Mouse (Mus musculus) hindbrain, embryonic 13.5 days (tissue): ENCODE results near the gene Bmf. TPM values are rescaled to one million over a fixed set of nuclear protein-coding genes. Genes with fewer than 3 reads are reported as not detected.

Experiments used
- ATAC-seq: fragments of 200-750 bp; cut with Nextera tagmentation; 2 replicates; pipeline ENCODE4 v1.8.0; 2017; ENCODE audit warnings: moderate TSS enrichment; ENCODE audit not compliant: low FRiP score
- H3K27ac ChIP-seq: fragments of 300-500 bp; sonication (generic); 2 replicates; pipeline ENCODE4 v1.5.1; 2015; ENCODE audit warnings: inconsistent platforms, mild to moderate bottlenecking, moderate library complexity
- H3K27me3 ChIP-seq: fragments of 300-500 bp; sonication (generic); 2 replicates; pipeline ENCODE4 v1.6.1; 2015; ENCODE audit warnings: mild to moderate bottlenecking, inconsistent platforms
- H3K36me3 ChIP-seq: fragments of 300-500 bp; sonication (generic); 2 replicates; pipeline ENCODE4 v1.6.1; 2015; ENCODE audit warnings: mild to moderate bottlenecking, inconsistent platforms
- H3K4me1 ChIP-seq: fragments of 300-500 bp; sonication (generic); replicated peaks from 2 replicates; pipeline ENCODE4 v1.6.1; 2015; ENCODE audit warnings: inconsistent platforms
- H3K4me2 ChIP-seq: fragments of 300-500 bp; sonication (generic); 2 replicates; pipeline ENCODE4 v1.6.1; 2015; ENCODE audit warnings: inconsistent platforms, mild to moderate bottlenecking, moderate library complexity
- H3K4me3 ChIP-seq: fragments of 300-500 bp; sonication (generic); 2 replicates; pipeline ENCODE4 v1.5.1; 2015; ENCODE audit warnings: mild to moderate bottlenecking, inconsistent platforms
- H3K9ac ChIP-seq: fragments of 300-500 bp; sonication (generic); 2 replicates; pipeline ENCODE4 v1.6.1; 2015; ENCODE audit warnings: mild to moderate bottlenecking, inconsistent platforms
- H3K9me3 ChIP-seq: fragments of 300-500 bp; sonication (generic); 2 replicates; pipeline ENCODE4 v1.6.1; 2016; ENCODE audit warnings: inconsistent platforms
- WGBS: fragments of 180-500 bp; shearing (Covaris S2); methylation state at CpG from one replicate; pipeline ENCODE4 v1.1.7; 2015; 5-methylcytosine and 5-hydroxymethylcytosine counted together
- polyA plus RNA-seq: library from polyadenylated mRNA; unstranded; fragments of >200 nt; fragmentation: Nextera tagmentation; extraction: Ambion mirVana; gene quantifications from 2 replicates; pipeline ENCODE4 v1.2.1, GENCODE M21; 2015

Bmf gene
- polyA plus RNA-seq, 1 experiment from 2014 or later = 4.7 TPM

DNA sequence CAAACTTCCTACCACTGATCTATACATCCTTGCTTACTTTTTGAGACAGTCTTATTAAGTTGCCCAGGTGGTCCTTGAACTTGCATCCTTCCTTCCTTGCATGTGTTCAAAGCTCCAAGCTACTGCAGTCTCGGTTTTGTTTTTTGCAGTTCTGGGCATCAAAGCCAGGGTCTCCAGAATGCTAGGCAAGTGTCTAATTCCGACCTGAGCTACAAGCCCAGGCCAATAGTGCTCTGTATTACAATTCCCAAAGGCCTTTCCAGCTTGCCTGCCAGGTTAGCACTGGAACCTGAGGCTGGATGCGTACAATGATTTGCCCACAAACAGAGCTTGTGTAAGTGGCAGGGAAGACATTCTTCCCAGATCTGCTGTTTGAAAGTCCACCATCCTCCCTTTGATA lies 7.8 kb downstream of the Bmf start:
- Histone ChIP-seq H3K4me1 (peaks cover 62% of the 10 kb centered on the region), H3K9ac (no peak overlapping the region), H3K4me3 (no peak overlapping the region), H3K4me2 (no peak overlapping the region), H3K36me3 (peaks cover 4% of the 10 kb centered on the region; the same call in 1 of the 2 replicates), H3K27me3 (peaks cover 2% of the 10 kb centered on the region; the same call in 1 of the 2 replicates), H3K9me3 (no peaks in the 10 kb centered on the region), H3K27ac (no peak overlapping the region)
- WGBS = 81% methylated on average over 3 of the region's 3 CpGs
- ATAC-seq = no peak

DNA sequence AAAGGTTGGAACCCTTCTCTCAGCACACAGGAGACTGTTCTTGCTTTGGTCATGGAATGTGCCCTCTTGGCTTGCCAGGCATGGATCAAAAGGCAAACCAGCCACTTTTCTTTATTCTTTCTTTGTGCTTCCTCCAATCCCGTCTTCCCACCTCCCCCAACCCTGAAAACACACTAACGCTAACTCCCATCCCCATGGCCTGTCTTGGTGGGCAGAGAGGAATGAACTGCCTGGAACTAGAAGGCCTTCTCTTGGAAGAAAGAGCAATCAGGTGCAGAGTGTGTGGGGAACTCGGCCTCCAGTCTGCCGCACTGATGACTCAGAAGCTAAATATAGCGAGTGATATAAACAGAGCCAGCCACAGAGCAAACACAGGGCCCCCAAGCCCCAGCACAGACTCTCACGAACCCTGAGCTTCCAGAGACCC lies 8.8 kb downstream of the Bmf start:
- H3K4me2 ChIP-seq = no peak overlapping the region
- H3K9ac ChIP-seq = no peak overlapping the region
- H3K4me1 ChIP-seq = peaks cover 58% of the 10 kb centered on the region
- 47% methylated on average over 6 of the region's 6 CpGs for WGBS
- H3K36me3 ChIP-seq = peaks cover 4% of the 10 kb centered on the region; the same call in 1 of the 2 replicates
- no peak for ATAC-seq
- H3K4me3 ChIP-seq = no peak overlapping the region
- H3K27me3 ChIP-seq = no peaks in the 10 kb centered on the region
- peak overlapping the region; percentile 35; the same call in 1 of the 2 replicates for H3K27ac ChIP-seq
- H3K9me3 ChIP-seq = no peaks in the 10 kb centered on the region

DNA sequence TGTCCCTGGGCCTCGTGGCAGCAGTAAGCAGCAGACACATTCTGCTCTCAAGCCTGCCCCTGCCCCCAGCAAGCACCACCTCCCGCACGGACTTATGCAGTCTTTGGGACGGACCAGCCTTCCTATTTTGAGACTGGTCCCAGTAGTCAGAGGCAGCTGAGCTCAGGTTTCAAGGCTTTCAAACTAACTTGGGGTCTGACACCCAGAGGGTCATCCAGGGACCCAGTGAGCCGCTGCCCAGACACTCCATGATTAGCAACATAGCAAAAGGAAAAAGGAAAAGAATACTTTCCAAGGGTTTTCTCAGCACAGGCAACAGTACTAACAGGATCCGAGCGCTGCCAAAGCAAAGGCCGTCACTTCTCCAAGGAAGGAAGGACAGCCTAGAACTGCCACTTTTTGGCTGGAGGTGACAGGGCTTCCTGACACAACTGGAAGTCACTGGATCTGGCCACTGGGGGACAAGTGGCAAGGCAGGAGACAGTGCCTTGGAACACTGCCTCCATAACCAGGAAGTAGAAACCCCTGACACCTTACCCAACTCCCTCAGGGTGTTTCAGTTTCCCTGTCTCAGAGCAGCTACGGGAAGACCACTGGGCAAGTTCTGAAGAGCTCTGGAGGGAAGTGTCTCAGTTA lies 9.5 kb downstream of the Bmf start:
- peak overlapping the region; percentile 35 for H3K27ac ChIP-seq
- peaks cover 51% of the 10 kb centered on the region for H3K4me1 ChIP-seq
- no peak overlapping the region for H3K4me2 ChIP-seq
- ATAC-seq = no peak
- H3K4me3 ChIP-seq = no peak overlapping the region
- no peak overlapping the region; the same call in 1 of the 2 replicates for H3K9ac ChIP-seq
- H3K9me3 ChIP-seq = no peaks in the 10 kb centered on the region
- peaks cover 4% of the 10 kb centered on the region; the same call in 1 of the 2 replicates for H3K36me3 ChIP-seq
- 46% methylated on average over 9 of the region's 9 CpGs for WGBS
- H3K27me3 ChIP-seq = no peaks in the 10 kb centered on the region

DNA sequence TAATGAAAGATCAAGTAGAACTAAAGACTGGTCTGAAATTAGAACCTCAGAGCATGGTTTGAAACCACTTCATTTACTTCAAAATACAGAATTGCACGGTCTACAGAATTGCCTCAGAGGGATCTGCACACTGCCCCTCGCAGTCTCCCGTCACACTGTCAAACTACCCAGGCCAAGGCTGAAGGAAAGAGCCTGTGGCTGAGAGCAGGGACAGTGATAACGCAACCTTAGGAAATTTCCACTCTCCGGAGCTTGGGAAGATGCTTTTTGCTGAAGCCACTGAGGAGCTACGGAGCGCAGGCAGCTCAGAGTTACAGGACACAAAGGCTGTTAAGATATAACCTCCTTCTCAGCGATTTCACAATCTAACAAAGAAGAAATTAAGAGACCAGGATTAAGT lies 10.4 kb downstream of the Bmf start:
- no peaks in the 10 kb centered on the region for H3K27me3 ChIP-seq
- no peak for ATAC-seq
- peaks cover 4% of the 10 kb centered on the region; the same call in 1 of the 2 replicates for H3K36me3 ChIP-seq
- H3K27ac ChIP-seq = peak overlapping the region; percentile 26; the same call in 1 of the 2 replicates
- H3K4me2 ChIP-seq = no peak overlapping the region
- no peak overlapping the region for H3K4me3 ChIP-seq
- H3K4me1 ChIP-seq = peaks cover 44% of the 10 kb centered on the region
- no peaks in the 10 kb centered on the region for H3K9me3 ChIP-seq
- H3K9ac ChIP-seq = no peak overlapping the region
- WGBS = 78% methylated on average over 8 of the region's 8 CpGs

DNA sequence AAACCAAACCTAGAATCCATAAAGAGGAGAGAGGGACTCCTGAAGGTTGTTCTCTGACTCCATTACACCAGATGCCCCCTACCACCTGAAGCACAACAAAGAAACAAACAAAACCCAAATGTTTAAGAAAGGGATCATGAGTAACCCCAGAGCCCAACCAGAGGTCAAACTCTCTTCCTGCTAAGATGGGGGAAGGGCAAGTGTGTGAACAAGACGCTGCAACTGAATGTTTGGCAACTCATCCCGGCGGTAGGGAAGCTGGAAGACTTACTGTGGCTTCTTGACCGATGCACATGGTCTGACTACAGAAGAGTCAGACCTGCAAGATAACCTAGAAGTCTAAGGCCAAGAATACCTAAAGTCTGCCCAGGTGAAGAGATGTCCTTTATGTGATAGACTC lies 12.3 kb downstream of the Bmf start:
- H3K4me2 ChIP-seq = no peak overlapping the region
- H3K4me3 ChIP-seq = no peak overlapping the region
- no peak overlapping the region for H3K27ac ChIP-seq
- H3K9me3 ChIP-seq = no peaks in the 10 kb centered on the region
- peaks cover 4% of the 10 kb centered on the region; the same call in 1 of the 2 replicates for H3K36me3 ChIP-seq
- ATAC-seq = no peak
- 57% methylated on average over 4 of the region's 4 CpGs for WGBS
- peaks cover 45% of the 10 kb centered on the region for H3K4me1 ChIP-seq
- no peaks in the 10 kb centered on the region for H3K27me3 ChIP-seq
- no peak overlapping the region for H3K9ac ChIP-seq

DNA sequence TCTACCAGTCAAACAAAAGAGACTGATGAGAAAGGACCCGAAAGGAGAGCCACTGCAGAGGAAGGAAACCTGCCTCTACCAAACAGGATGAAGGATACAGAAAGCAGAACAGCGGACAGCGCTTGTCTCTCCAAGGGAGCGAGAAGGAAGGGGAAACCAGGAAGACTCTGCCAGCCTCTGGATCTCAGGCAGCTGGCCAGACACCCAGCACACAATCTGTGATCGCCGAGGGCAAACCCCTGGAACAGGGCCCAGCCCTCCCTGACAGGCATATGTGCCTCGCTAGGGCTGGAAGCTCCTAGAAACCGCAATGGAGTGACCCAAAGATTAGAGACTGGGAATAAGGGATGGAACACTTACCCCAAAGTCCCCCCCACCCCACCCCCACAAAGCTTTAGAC lies 12.9 kb downstream of the Bmf start:
- Histone ChIP-seq H3K4me1 (peaks cover 51% of the 10 kb centered on the region), H3K36me3 (peaks cover 4% of the 10 kb centered on the region; the same call in 1 of the 2 replicates), H3K4me3 (no peak overlapping the region), H3K9ac (no peak overlapping the region), H3K27ac (no peak overlapping the region), H3K4me2 (no peak overlapping the region), H3K27me3 (no peaks in the 10 kb centered on the region), H3K9me3 (no peaks in the 10 kb centered on the region)
- 66% methylated on average over 8 of the region's 8 CpGs for WGBS
- no peak for ATAC-seq

DNA sequence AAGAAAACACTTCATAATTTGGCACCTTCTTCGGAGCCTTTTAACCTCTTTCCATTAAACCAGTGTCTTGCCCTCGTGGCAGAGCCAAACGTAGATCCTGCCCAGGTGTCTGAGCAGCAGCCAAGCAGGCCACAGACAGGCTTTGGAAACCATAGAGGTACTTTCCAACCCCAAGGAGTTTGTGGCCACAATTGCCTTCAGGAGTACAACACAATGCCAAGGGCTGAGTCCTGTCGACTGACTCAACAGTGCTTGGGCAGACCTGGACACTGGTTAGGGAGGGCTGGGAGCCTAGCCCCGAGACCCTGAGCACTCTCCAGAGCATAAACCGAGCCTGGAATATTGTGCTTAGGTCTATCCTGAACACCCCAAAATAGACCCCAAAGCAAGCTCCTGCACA lies 13.4 kb downstream of the Bmf start:
- H3K4me1 ChIP-seq = peaks cover 54% of the 10 kb centered on the region
- 88% methylated on average over 6 of the region's 6 CpGs for WGBS
- H3K4me2 ChIP-seq = no peak overlapping the region
- no peak overlapping the region for H3K27ac ChIP-seq
- H3K27me3 ChIP-seq = no peaks in the 10 kb centered on the region
- H3K9me3 ChIP-seq = no peaks in the 10 kb centered on the region
- no peak for ATAC-seq
- H3K4me3 ChIP-seq = no peak overlapping the region
- H3K36me3 ChIP-seq = peaks cover 4% of the 10 kb centered on the region; the same call in 1 of the 2 replicates
- H3K9ac ChIP-seq = no peak overlapping the region

DNA sequence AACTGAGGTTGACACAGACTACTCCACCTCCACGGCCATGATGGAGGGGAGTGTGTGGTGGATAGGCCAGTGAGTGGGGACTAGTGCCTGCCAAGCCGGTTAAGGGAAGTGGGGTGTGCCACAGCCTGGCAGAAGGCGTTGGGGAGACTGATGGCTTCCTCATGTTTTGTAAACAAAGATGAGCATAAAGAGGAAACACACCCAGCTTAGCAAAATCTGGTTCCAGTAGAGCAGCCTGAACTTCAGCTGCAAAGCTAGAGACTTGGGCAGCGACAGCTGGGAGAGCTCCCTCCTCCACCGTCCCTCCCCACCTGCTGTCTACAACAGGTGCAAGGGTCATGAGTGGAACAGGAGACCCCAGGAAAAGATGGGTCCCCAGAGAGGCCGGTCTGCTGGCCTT lies 15.5 kb downstream of the Bmf start:
- H3K9ac ChIP-seq = no peak overlapping the region; the same call in 1 of the 2 replicates
- H3K36me3 ChIP-seq = peaks cover 4% of the 10 kb centered on the region; the same call in 1 of the 2 replicates
- H3K4me1 ChIP-seq = peaks cover 58% of the 10 kb centered on the region
- no peaks in the 10 kb centered on the region for H3K9me3 ChIP-seq
- no peak for ATAC-seq
- H3K4me2 ChIP-seq = no peak overlapping the region
- 55% methylated on average over 6 of the region's 6 CpGs for WGBS
- H3K4me3 ChIP-seq = no peak overlapping the region
- H3K27me3 ChIP-seq = no peaks in the 10 kb centered on the region
- H3K27ac ChIP-seq = peak overlapping the region; percentile 84

DNA sequence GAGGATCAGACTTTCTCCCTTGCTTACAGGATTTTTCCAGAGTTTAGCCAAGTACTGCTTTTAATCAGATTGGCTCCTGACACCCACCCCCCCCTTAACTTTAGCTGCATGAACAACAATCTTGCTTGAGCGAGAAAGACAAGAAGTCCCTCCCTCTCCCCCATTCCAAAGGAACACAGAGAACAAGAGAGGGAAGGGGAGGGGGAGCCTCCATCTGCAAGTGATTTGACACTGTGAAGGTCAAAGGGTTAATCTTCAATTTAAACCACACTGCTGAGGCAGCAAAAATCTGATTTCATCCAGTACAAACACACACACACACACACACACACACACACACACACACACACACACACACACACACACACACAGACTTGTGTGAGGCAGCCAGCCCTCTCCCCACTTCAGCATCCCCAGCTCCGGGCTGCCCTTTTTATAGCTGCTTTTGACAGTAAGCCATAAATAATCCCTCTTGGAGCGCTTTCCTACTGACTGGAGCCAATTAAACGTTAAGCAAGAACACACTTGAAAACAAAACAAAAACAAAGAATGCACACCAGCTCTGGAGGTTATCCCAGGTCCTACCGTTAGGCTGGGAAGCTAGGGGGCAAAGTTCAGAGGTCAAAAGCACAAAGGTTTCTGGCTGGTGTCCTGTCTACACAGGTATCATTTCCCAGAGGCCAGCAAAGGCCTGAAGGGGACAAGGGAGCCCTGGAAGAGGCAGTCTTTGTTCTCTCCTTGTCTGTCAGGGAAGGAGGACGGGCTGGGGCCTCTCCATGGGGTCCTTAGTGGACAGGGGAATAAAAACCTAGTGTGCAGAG lies 16.4 kb downstream of the Bmf start:
- Histone ChIP-seq H3K9ac (peak overlapping the region; percentile 59), H3K27ac (peak overlapping the region; percentile 84), H3K4me3 (no peak overlapping the region), H3K36me3 (no peaks in the 10 kb centered on the region), H3K4me1 (peaks cover 59% of the 10 kb centered on the region), H3K27me3 (no peaks in the 10 kb centered on the region), H3K4me2 (no peak overlapping the region), H3K9me3 (no peaks in the 10 kb centered on the region)
- 5% methylated on average over 6 of the region's 6 CpGs for WGBS
- ATAC-seq = peak; percentile 59

DNA sequence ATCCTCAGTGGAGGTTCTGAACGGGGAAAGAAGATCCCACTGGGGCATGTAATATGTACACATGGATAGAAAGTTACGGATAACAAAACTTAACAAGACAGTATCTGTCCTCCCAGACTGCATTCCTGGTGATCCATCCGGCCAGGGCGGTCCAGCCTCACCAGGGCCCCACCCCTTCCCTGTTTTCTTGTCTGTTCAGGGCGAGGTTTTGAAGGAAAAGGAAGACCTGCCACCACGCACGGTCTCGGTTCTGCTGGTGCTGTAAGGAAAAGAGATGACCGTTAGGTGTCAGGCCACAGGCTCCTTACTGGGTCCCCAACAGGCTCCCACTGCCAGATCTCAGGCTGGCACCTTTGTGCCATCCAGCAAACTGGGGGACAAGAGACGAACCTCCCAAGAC lies 17.1 kb downstream of the Bmf start:
- peak overlapping the region; percentile 84 for H3K27ac ChIP-seq
- peak overlapping the region; percentile 59 for H3K9ac ChIP-seq
- H3K4me2 ChIP-seq = no peak overlapping the region
- H3K9me3 ChIP-seq = no peaks in the 10 kb centered on the region
- H3K36me3 ChIP-seq = no peaks in the 10 kb centered on the region
- no peaks in the 10 kb centered on the region for H3K27me3 ChIP-seq
- no peak for ATAC-seq
- 28% methylated on average over 10 of the region's 10 CpGs for WGBS
- H3K4me3 ChIP-seq = no peak overlapping the region
- H3K4me1 ChIP-seq = peaks cover 59% of the 10 kb centered on the region

DNA sequence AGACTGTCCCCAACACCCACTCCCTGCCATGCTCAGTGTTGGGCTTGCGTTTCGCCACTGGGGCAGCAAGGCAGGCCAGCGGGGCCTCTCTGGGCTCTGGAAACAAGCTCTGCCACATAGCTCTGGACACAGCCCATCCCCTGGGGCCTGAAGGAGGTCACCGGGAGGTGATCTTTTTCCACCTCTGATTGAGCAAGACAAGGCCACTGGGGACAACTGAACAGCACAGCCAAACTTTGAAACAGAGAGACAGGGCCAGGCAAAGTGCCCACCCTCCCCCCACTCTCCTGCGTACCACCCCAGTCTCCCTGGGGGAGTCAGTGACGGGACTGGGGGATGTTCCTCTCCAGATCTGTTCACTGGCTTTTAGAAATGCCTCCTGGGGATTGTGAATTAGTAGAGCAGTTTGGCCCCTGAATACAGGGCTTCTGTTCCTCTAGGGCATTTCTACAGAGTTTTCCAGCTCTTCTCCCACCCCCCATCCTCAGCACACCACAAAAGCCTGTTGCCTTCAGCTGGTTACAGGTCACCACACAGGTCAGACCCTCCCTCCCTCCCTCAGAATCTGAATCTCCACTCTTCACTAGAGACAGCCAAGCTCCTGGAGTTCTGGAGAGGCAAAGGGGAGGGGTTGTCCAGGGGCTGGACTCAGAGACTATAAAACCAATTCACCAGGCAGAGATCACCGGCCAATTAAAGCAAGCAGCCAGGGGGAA lies 19.9 kb downstream of the Bmf start:
- peaks cover 52% of the 10 kb centered on the region for H3K4me1 ChIP-seq
- WGBS = 6% methylated on average over 7 of the region's 7 CpGs
- no peak overlapping the region for H3K4me3 ChIP-seq
- H3K36me3 ChIP-seq = no peaks in the 10 kb centered on the region
- peak overlapping the region; percentile 30; the same call in 1 of the 2 replicates for H3K27ac ChIP-seq
- no peaks in the 10 kb centered on the region for H3K9me3 ChIP-seq
- H3K4me2 ChIP-seq = no peak overlapping the region
- peak; percentile 12; the same call in 1 of the 2 replicates for ATAC-seq
- no peaks in the 10 kb centered on the region for H3K27me3 ChIP-seq
- no peak overlapping the region for H3K9ac ChIP-seq

DNA sequence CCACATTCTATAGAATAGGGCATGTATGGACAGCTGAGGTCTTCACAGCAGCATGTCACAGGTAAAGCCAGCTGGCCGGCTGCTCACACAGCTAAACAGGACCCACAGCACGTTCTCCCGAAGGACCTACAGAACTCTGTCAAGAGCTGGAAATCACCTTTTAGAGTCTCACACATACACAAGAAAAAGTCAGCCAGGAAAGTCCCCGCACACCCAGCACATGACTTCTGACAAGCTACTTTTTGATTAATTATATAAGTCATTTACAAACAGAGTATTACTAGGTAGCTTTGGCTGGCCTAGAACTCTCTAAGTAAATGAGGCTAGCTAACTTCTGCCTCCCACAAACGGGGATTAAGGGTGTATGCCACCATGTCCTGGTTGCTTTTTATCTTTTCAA lies 22.9 kb downstream of the Bmf start:
- H3K9me3 ChIP-seq = no peaks in the 10 kb centered on the region
- H3K4me1 ChIP-seq = peaks cover 31% of the 10 kb centered on the region
- no peak overlapping the region for H3K4me3 ChIP-seq
- no peak overlapping the region for H3K27ac ChIP-seq
- H3K36me3 ChIP-seq = no peaks in the 10 kb centered on the region
- no peak overlapping the region for H3K9ac ChIP-seq
- H3K27me3 ChIP-seq = no peaks in the 10 kb centered on the region
- no peak overlapping the region for H3K4me2 ChIP-seq
- no peak for ATAC-seq
- 91% methylated on average over 5 of the region's 5 CpGs for WGBS
